Mouse (Mus musculus): Measurements from ENCODE around the gene Gm15091. TPM values are rescaled to one million over a fixed set of nuclear protein-coding genes. Genes with fewer than 3 reads are reported as not detected.
"Not testable (repeated sequence)": the region's sequence is repeated elsewhere in the genome, so short reads cannot be mapped to it uniquely, and the experiment has no call there.

The Gm15091 gene
- polyA plus RNA-seq (2015; fragmentation: Nextera tagmentation; extraction: Ambion mirVana), result not detected in 2 replicates

- not testable (repeated sequence) for ATAC-seq; H3K9me3 ChIP-seq (ENCODE audit: low read length); H3K4me3 ChIP-seq (ENCODE audit: low read depth, low read length); H3K27me3 ChIP-seq (ENCODE audit: insufficient read depth, low read length); H3K4me2 ChIP-seq (ENCODE audit: low read depth, low read length); H3K27ac ChIP-seq (ENCODE audit: low read depth); H3K36me3 ChIP-seq (replicated peaks; ENCODE audit: insufficient read depth, low read length); DNase-seq; H3K4me1 ChIP-seq (ENCODE audit: insufficient read depth); H3K9ac ChIP-seq (replicated peaks)
- WGBS (ENCODE audit: insufficient replicate concordance), result 58% methylated on average over 5 of the region's 6 CpGs
Measured at GRCm38 (mm10) chrX:149941355-149941754, at the start of gene Gm15091. Gm15091 (plus strand) TSS chrX:149941655.

Other genes with a start within 250 kb of the Gm15091 start
- not detected in 2 replicates for gene Gm15097, start 157.2 kb upstream of the Gm15091 start, polyA plus RNA-seq (2015; fragmentation: Nextera tagmentation; extraction: Ambion mirVana)